Comparison of ENCODE assay signal across 8 mouse cellular contexts in the genomic region with DNA sequence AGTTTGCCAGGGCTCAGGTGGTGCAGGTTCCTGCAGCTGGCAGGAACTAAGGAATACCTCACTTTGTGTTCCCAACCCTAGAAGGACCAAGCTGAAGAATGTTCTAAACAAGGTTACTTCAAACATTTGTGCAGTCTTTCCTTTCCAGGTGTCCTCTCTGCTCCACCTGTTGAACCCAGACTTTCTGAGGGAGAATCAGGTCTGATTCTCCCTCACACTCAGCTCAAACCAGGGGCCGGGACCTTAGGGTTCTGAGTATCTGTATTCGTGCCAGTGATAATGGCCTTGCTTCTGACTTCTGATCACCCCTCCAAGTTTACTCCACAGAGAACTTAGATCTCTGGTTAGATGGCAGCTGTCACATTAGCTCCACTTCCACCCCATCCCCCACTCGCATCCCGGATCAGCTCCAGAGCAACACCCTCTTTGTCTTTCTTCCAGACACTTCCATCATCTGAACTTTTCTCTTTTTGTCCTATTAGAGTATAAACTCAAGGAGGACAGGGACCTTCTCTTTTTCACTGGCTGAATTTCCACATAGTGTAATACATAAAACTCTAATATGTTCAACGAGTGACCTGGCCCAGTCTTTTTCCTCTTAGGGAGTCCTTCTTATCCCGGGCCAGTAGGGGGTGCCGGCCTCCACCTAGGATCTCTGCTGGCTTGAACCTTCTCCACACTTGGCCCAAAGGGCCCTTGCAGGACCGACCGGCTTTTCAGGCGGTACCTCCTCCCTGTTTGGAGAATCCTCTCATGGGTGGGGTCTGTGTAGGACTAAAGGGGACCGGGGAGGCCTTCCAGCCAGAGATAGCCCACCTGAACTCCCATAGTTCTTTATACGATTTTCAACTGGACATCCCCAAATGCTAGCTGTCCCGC. TPM values are rescaled to one million over a fixed set of nuclear protein-coding genes. Genes with fewer than 3 reads are reported as not detected.
DNase-seq lines count a peak whose midpoint lies in the region; ATAC-seq and TF ChIP-seq lines count a peak whose summit lies in the region.

No protein-coding gene starts in this region.

- TF ChIP-seq POLR2A in thymus, adult 2 months (IDR thresholded peaks at IDR 0.05; ENCODE audit: control insufficient read depth, extremely low read depth, insufficient read depth, low read length, poor library complexity): no peak

- 0 out of 2 replicates have a peak, but pooled peaks have one; percentile 64 for TF ChIP-seq CTCF in thymus, adult 2 months (IDR thresholded peaks at IDR 0.05; ENCODE audit: borderline replicate concordance, control insufficient read depth, extremely low read depth, insufficient read depth, low read length, poor library complexity)

- peak overlapping the region; percentile 59 for H3K4me3 ChIP-seq in embryonic facial prominence, embryonic 13.5 days
- H3K4me3 ChIP-seq in heart, embryonic 12.5 days: peak overlapping the region; percentile 71
- peak overlapping the region; percentile 55 for H3K4me3 ChIP-seq in kidney, embryonic 14.5 days (ENCODE audit: low read length)
- peak overlapping the region; percentile 61 for H3K4me3 ChIP-seq in neural tube, embryonic 13.5 days
- H3K4me3 ChIP-seq in thymus, adult 2 months (ENCODE audit: control insufficient read depth, insufficient read depth, low read length): no peak overlapping the region

- H3K4me1 ChIP-seq in embryonic facial prominence, embryonic 13.5 days: peaks cover 57% of the 10 kb centered on the region
- peaks cover 67% of the 10 kb centered on the region for H3K4me1 ChIP-seq in heart, embryonic 12.5 days (replicated peaks)
- H3K4me1 ChIP-seq in kidney, embryonic 14.5 days (ENCODE audit: control insufficient read depth, insufficient read depth, low read length): peaks cover 27% of the 10 kb centered on the region
- H3K4me1 ChIP-seq in neural tube, embryonic 13.5 days (replicated peaks): peaks cover 65% of the 10 kb centered on the region
- peaks cover 36% of the 10 kb centered on the region for H3K4me1 ChIP-seq in thymus, adult 2 months (replicated peaks; ENCODE audit: control insufficient read depth, insufficient read depth, low read length)

- WGBS in embryonic facial prominence, embryonic 13.5 days: 20% methylated on average over 13 of the region's 13 CpGs
- WGBS in heart, embryonic 12.5 days: 23% methylated on average over 13 of the region's 13 CpGs
- WGBS in kidney, embryonic 14.5 days: 24% methylated on average over 13 of the region's 13 CpGs
- 23% methylated on average over 13 of the region's 13 CpGs for WGBS in neural tube, embryonic 13.5 days
- WGBS in thymus, adult 2 months: 31% methylated on average over 13 of the region's 13 CpGs

- no peaks in the 10 kb centered on the region for H3K36me3 ChIP-seq in embryonic facial prominence, embryonic 13.5 days
- H3K36me3 ChIP-seq in heart, embryonic 12.5 days: no peaks in the 10 kb centered on the region
- H3K36me3 ChIP-seq in kidney, embryonic 14.5 days (ENCODE audit: control insufficient read depth, insufficient read depth, low read length): no peaks in the 10 kb centered on the region
- no peaks in the 10 kb centered on the region for H3K36me3 ChIP-seq in neural tube, embryonic 13.5 days
- H3K36me3 ChIP-seq in thymus, adult 2 months (ENCODE audit: control insufficient read depth, insufficient read depth, low read length): no peaks in the 10 kb centered on the region

- H3K27ac ChIP-seq in embryonic facial prominence, embryonic 13.5 days: no peak overlapping the region
- peak overlapping the region; percentile 84 for H3K27ac ChIP-seq in heart, embryonic 12.5 days (ENCODE audit: poor library complexity, severe bottlenecking)
- H3K27ac ChIP-seq in kidney, embryonic 14.5 days (ENCODE audit: low read depth, low read length): no peak overlapping the region
- H3K27ac ChIP-seq in neural tube, embryonic 13.5 days (replicated peaks): 0 out of 2 replicates have a peak overlapping the region, but pooled peaks have one; percentile 59
- no peak overlapping the region for H3K27ac ChIP-seq in thymus, adult 2 months (ENCODE audit: control insufficient read depth, insufficient read depth, low read length)

- ATAC-seq in embryonic facial prominence, embryonic 13.5 days (ENCODE audit: insufficient number of reproducible peaks, insufficient read depth, low FRiP score, low TSS enrichment, low read depth): no peak
- peak; percentile 37; the same call in 1 of the 2 replicates for ATAC-seq in heart, embryonic 12.5 days (ENCODE audit: insufficient number of reproducible peaks, low FRiP score)
- peak; percentile 51 for ATAC-seq in kidney, embryonic 14.5 days (ENCODE audit: low FRiP score, low TSS enrichment)
- ATAC-seq in neural tube, embryonic 13.5 days (ENCODE audit: low read depth): peak; percentile 40; the same call in 1 of the 2 replicates

- DNase-seq in CD4-positive helper T cell, adult 2 months (ENCODE audit: low read depth, low spot score): peak; percentile 81
- DNase-seq in adrenal gland, postnatal 36 days: peak; percentile 89 to 94
- DNase-seq in lung, adult 18-20 months: peak; percentile 86 to 90
- DNase-seq in thymus, adult 2 months: peak; percentile 74

- H3K4me2 ChIP-seq in embryonic facial prominence, embryonic 13.5 days: peak overlapping the region; percentile 88
- peak overlapping the region; percentile 87 for H3K4me2 ChIP-seq in heart, embryonic 12.5 days
- peak overlapping the region; percentile 87 for H3K4me2 ChIP-seq in kidney, embryonic 14.5 days (replicated peaks; ENCODE audit: low read depth, low read length)
- H3K4me2 ChIP-seq in neural tube, embryonic 13.5 days: peak overlapping the region; percentile 69

- H3K9ac ChIP-seq in embryonic facial prominence, embryonic 13.5 days: peak overlapping the region; percentile 67; the same call in 1 of the 2 replicates
- H3K9ac ChIP-seq in heart, embryonic 12.5 days: peak overlapping the region; percentile 80
- H3K9ac ChIP-seq in kidney, embryonic 14.5 days (ENCODE audit: low read depth, low read length): no peak overlapping the region; the same call in 1 of the 2 replicates
- peak overlapping the region; percentile 78; the same call in 1 of the 2 replicates for H3K9ac ChIP-seq in neural tube, embryonic 13.5 days

- peaks cover 66% of the 10 kb centered on the region for H3K27me3 ChIP-seq in embryonic facial prominence, embryonic 13.5 days
- peaks cover 42% of the 10 kb centered on the region for H3K27me3 ChIP-seq in heart, embryonic 12.5 days (replicated peaks)
- H3K27me3 ChIP-seq in kidney, embryonic 14.5 days (ENCODE audit: control insufficient read depth, insufficient read depth, low read length): peaks cover 46% of the 10 kb centered on the region
- H3K27me3 ChIP-seq in neural tube, embryonic 13.5 days: peaks cover 62% of the 10 kb centered on the region
- no peaks in the 10 kb centered on the region for H3K27me3 ChIP-seq in thymus, adult 2 months (ENCODE audit: control insufficient read depth, insufficient read depth, low read length)

- H3K9me3 ChIP-seq in embryonic facial prominence, embryonic 13.5 days: no peaks in the 10 kb centered on the region
- H3K9me3 ChIP-seq in heart, embryonic 12.5 days (replicated peaks): no peaks in the 10 kb centered on the region
- no peaks in the 10 kb centered on the region for H3K9me3 ChIP-seq in kidney, embryonic 14.5 days (ENCODE audit: control insufficient read depth, low read length)
- H3K9me3 ChIP-seq in neural tube, embryonic 13.5 days: no peaks in the 10 kb centered on the region

RNA-seq across cellular contexts. Expression of gene Rtn4rl1, which starts 1.0 kb away (rescaled TPM):
- total RNA-seq in adrenal gland, postnatal 36 days (2021): 10 to 100 TPM; 37.3 to 53.0 TPM
- 6.0 and 7.1 TPM in 2 replicates for polyA plus RNA-seq in embryonic facial prominence, embryonic 13.5 days (2015; fragmentation: Nextera tagmentation; extraction: Ambion mirVana)
- 16.3 and 16.8 TPM in 2 replicates for polyA plus RNA-seq in heart, embryonic 12.5 days (2016; fragmentation: Nextera tagmentation; extraction: Ambion mirVana)
- polyA plus RNA-seq in kidney, embryonic 14.5 days (2014; fragmentation: Nextera tagmentation; extraction: Ambion mirVana): 2.7 and 4.2 TPM in 2 replicates
- 12.4 and 16.5 TPM in 2 replicates for polyA plus RNA-seq in neural tube, embryonic 13.5 days (2015; fragmentation: Nextera tagmentation; extraction: Ambion mirVana)
- polyA plus RNA-seq in thymus, adult 2 months (2012; rRNA removed): 15.3 and 15.5 TPM in 2 replicates

RNA-seq across cellular contexts. Expression of gene Dph1, which starts 1.5 kb away (rescaled TPM):
- 10 to 100 TPM; 29.8 to 30.6 TPM for total RNA-seq in adrenal gland, postnatal 36 days (2021)
- 20.8 and 24.5 TPM in 2 replicates for polyA plus RNA-seq in embryonic facial prominence, embryonic 13.5 days (2015; fragmentation: Nextera tagmentation; extraction: Ambion mirVana)
- polyA plus RNA-seq in heart, embryonic 12.5 days (2016; fragmentation: Nextera tagmentation; extraction: Ambion mirVana): 23.3 and 23.5 TPM in 2 replicates
- 25.7 and 29.2 TPM in 2 replicates for polyA plus RNA-seq in kidney, embryonic 14.5 days (2014; fragmentation: Nextera tagmentation; extraction: Ambion mirVana)
- 13.7 and 15.0 TPM in 2 replicates for polyA plus RNA-seq in neural tube, embryonic 13.5 days (2015; fragmentation: Nextera tagmentation; extraction: Ambion mirVana)
- 28.3 and 33.8 TPM in 2 replicates for polyA plus RNA-seq in thymus, adult 2 months (2012; rRNA removed)

RNA-seq across cellular contexts. Expression of gene Ovca2, which starts 13.9 kb away (rescaled TPM):
- 10 to 100 TPM; 20.7 to 22.4 TPM for total RNA-seq in adrenal gland, postnatal 36 days (2021)
- 28.7 and 30.4 TPM in 2 replicates for polyA plus RNA-seq in embryonic facial prominence, embryonic 13.5 days (2015; fragmentation: Nextera tagmentation; extraction: Ambion mirVana)
- 19.4 and 20.5 TPM in 2 replicates for polyA plus RNA-seq in heart, embryonic 12.5 days (2016; fragmentation: Nextera tagmentation; extraction: Ambion mirVana)
- 33.3 and 33.4 TPM in 2 replicates for polyA plus RNA-seq in kidney, embryonic 14.5 days (2014; fragmentation: Nextera tagmentation; extraction: Ambion mirVana)
- polyA plus RNA-seq in neural tube, embryonic 13.5 days (2015; fragmentation: Nextera tagmentation; extraction: Ambion mirVana): 18.6 and 20.5 TPM in 2 replicates
- 37.6 and 48.9 TPM in 2 replicates for polyA plus RNA-seq in thymus, adult 2 months (2012; rRNA removed)

RNA-seq across cellular contexts. Expression of gene Hic1, which starts 23.3 kb away (rescaled TPM):
- total RNA-seq in adrenal gland, postnatal 36 days (2021): 1 to 10 TPM; 8.3 to 9.0 TPM
- polyA plus RNA-seq in embryonic facial prominence, embryonic 13.5 days (2015; fragmentation: Nextera tagmentation; extraction: Ambion mirVana): 8.2 and 9.7 TPM in 2 replicates
- polyA plus RNA-seq in heart, embryonic 12.5 days (2016; fragmentation: Nextera tagmentation; extraction: Ambion mirVana): 13.3 and 13.8 TPM in 2 replicates
- 16.9 and 26.6 TPM in 2 replicates for polyA plus RNA-seq in kidney, embryonic 14.5 days (2014; fragmentation: Nextera tagmentation; extraction: Ambion mirVana)
- 7.4 and 9.2 TPM in 2 replicates for polyA plus RNA-seq in neural tube, embryonic 13.5 days (2015; fragmentation: Nextera tagmentation; extraction: Ambion mirVana)
- 10.6 and 14.1 TPM in 2 replicates for polyA plus RNA-seq in thymus, adult 2 months (2012; rRNA removed)

Comparison
In these comparisons a context has a peak if more than half of its experiments do, and no peak if none do; other contexts are left out.
1. H3K27ac ChIP-seq: peak in heart, embryonic 12.5 days (single experiment) and neural tube, embryonic 13.5 days (single experiment); none in embryonic facial prominence, embryonic 13.5 days (single experiment), kidney, embryonic 14.5 days (single experiment) and thymus, adult 2 months (single experiment).
2. Peak in every context shown above with its lines, with median percentiles within 50 percentile points of each other: DNase-seq and H3K4me2 ChIP-seq.